Mouse (Mus musculus): Measurements from ENCODE around the gene Spi1.

Gene Spi1

GRCm38 (mm10) chr2:91130126-91130525 lies 47.9 kb downstream of the Spi1 start:
- DNase-seq, result no peak

DNA sequence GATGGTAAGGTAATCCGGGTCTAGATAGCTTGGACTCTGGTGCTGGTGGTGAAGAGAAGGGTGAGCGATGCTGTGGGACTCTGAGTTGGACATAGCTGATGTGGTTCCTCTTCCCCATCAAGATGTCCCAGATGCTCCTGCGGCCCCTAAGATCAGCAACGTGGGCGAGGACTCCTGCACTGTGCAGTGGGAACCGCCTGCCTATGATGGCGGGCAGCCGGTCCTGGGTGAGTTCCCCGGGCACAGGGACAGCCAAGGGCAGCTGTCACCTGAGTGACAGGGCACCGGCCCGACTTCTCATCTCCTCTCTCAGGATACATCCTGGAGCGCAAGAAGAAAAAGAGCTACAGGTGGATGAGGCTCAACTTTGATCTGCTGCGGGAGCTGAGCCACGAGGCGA lies 49.1 kb downstream of the Spi1 start:
- DNase-seq, result no peak

DNA sequence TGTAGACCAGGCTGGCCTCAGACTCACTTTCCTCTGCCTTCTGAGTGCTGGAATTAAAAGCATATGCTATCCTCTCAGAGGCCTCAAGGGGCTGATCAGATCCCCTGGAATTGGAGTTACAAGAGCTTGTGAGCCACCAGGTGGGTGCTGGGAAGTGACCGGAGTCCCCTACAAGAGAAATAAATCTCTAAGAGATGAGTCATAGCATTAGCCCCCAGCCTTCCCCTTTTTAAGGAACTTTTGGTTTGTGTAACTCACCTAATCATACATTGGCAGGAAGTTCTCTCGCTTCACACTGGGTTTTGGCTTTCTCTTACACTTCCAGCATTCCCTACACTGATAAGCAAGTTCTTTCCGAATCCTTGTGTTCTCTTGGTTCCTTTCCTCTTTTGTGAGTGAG lies 49.8 kb downstream of the Spi1 start:
- no peak for DNase-seq

DNA sequence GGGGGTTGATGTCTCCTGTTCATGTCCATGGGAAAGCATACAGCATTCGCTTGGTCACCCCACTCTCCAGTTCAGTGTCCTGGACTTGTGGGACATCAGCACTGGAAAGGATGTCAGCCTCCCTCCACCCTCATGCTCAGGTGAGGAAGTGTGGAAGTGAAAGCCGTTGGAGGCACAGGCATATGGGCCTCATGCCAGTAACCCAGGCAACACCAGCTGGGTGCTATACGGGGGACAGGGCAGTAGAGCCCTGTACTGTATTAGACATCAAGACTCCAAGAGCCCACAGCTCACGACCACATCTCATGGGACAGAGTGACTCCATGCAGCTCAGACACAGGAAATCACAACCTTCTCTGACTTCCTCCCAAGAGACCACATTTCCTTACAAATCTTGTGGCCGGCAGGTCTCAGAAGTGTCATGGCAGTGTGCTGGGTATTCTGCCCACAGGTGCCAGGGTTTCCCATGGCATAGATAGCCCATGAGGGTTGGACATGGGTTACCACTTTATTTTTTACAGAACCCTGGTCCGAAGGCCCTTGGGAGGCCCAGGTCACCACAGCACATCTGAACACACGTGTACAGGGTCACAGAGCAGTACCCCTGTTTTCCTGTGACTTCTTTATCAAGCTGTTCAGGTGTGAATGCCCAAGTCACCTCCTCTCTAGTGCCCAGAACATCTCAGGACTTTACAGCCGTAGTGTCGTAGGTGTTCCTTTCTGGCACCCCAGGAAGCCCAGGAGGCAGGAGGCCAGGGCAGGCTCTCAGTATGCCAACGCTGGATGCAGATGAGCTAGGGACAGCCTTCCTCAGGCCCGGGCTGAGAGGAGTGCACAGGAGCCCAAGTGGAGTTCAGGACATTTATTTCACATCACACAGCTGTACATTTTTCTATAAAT lies 54.6 kb downstream of the Spi1 start:
- DNase-seq, result no peak

GRCm38 (mm10) chr2:91137481-91137880 lies 55.3 kb downstream of the Spi1 start:
- no peak for DNase-seq

- DNase-seq, result no peak
Observed at GRCm38 (mm10) chr2:91139311-91139710, 57.1 kb downstream of the Spi1 start.

DNA sequence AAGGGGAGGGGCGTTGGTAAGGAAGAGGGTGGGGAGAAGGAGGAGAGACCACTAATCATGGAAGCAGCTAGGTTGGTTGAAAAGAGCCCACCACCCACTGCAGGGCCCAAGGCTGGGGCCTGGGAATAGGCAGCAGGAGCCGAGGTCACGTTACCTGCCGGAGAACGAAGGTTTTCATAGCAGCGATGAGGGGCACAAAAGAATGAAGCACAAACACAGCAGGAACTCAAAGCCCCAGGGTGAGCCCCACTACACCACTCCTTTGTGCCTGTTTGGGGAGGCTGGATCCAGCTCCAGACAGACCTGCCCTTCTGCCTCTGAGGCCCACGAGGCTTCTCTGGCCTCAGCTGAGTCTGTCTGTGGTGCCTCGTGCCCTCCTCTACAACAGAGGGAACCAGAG lies 57.6 kb downstream of the Spi1 start:
- no peak for DNase-seq

- DNase-seq, result no peak
Observed at GRCm38 (mm10) chr2:91142920-91143319, 60.7 kb downstream of the Spi1 start.

DNA sequence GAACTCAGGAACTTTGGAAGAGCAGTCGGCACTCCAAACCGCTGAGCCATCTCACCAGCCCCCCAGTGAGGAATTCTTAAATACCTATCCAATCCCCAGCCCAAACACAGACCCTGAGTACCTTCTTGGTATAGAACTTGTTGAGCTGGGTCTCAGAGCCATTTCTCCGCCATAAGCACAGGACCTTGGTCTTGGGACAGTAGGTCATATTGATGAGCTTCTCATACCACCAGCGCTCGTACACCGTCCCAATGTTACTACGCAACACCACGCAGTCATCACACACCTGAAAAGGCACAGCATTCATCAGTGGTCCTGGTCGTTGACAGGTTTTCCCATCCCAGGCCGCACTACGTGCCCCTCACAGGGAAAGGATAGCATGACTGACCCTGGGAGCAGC lies 61.2 kb downstream of the Spi1 start:
- no peak for DNase-seq

GRCm38 (mm10) chr2:91148101-91148500 lies 65.9 kb downstream of the Spi1 start:
- no peak for DNase-seq

DNA sequence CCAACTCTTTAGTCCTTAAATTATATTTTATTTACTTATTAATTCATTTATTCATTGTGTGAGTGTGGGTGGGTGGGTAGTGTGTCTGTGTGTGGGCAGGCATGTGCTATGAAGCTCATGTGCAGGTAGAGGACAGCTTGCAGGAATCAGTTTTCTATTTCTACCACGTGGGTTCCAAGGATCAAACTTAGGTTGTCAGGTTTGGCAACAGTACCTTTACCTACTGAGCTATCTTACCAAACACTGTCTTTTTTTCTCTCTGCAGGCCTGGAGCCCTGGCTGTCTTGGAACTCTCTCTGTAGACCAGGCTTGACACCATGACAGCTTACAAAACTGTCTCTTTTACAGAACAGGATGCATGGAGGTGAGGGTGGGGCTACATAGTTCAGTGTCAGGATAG lies 69.1 kb downstream of the Spi1 start:
- DNase-seq, result no peak

- DNase-seq, result no peak
Observed at GRCm38 (mm10) chr2:91152885-91153377, 70.7 kb downstream of the Spi1 start.

DNA sequence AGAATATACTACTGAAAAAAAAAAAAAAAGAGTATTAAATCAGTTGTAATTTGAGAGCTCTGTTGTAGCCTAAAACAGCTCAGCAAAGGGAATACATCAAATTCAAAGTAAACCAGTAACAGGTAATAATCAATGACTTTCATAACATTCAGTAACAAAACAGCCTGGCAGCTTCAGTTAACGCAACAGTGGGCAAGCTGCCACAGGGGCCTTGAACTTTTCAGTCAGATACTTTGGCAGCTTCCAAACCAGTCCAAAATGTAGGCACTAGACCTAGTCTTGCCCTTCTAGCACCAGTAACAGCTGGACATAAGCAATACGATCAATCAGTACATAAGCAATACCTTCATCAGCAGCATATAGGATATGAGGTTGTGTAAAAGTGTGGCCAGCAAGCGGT lies 71.9 kb downstream of the Spi1 start:
- no peak for DNase-seq

GRCm38 (mm10) chr2:91157002-91157752 lies 75.0 kb downstream of the Spi1 start:
- no peak for DNase-seq

- DNase-seq, result no peak
Observed at GRCm38 (mm10) chr2:91160591-91160990, 78.4 kb downstream of the Spi1 start.

GRCm38 (mm10) chr2:91162952-91163351 lies 80.8 kb downstream of the Spi1 start:
- DNase-seq, result no peak

DNA sequence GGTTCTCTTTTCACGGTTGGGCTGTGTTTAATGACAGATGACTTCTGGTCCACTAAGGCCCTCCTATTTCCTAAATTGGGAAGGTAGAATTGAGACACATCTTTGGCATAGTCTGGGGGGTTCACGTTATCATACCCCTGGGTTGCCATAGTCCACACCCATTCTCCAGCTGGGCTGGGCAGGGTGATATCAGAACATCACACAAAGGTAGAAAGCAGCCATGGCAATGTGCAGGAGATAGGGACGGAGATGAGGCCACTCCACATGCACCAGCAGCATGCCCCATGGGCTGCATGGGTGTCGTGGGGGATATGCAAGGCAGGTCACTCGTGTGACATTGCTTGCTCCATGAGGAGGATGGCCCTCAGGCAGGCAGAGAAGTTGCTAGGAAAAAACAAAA lies 81.3 kb downstream of the Spi1 start:
- no peak for DNase-seq

GRCm38 (mm10) chr2:91164991-91165390 lies 82.8 kb downstream of the Spi1 start:
- no peak for DNase-seq

Data from spleen, adult 18-20 months (tissue).